17 mouse cellular contexts compared by ENCODE assay signal in the genomic region with DNA sequence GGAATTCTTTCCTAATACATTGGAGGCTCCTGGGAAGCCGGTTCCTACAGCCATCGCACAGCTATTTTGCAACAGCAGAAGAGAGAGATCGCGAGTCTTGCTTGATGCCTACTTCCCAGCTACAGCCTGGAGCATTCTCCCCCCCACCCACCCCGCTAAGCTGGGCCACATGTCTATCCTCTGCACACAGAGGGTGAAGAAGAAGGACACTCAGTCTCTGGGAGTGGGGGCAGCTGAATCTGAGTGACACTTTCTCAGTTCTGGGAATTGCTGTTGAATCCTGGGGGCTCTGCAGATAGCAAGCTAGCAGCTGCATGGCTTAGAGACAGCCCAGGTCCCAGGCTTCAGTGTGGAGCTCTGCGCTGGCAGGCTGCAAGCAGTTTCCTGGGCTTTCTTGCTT. TPM values are rescaled to one million over a fixed set of nuclear protein-coding genes. Genes with fewer than 3 reads are reported as not detected.
DNase-seq lines count a peak whose midpoint lies in the region; ATAC-seq and TF ChIP-seq lines count a peak whose summit lies in the region.
"Had no signal": no experiment of that assay in that cellular context is flagged by ENCODE, and none has a peak within 500 bp of the region (broad histone marks: within the 10 kb centered on the region; RNA-seq: fewer than 3 reads in every experiment).

No protein-coding gene starts in this region.

- TF ChIP-seq CTCF in stomach, postnatal 0 days (IDR thresholded peaks at IDR 0.05; ENCODE audit: low read depth): no peak

- no peak overlapping the region for H3K4me3 ChIP-seq in forebrain, embryonic 10.5 days
- H3K4me3 ChIP-seq in forebrain, embryonic 14.5 days (ENCODE audit: low read depth, low read length): no peak overlapping the region
- H3K4me3 ChIP-seq in kidney, embryonic 16.5 days (ENCODE audit: low read length): no peak overlapping the region
- no peak overlapping the region for H3K4me3 ChIP-seq in midbrain, embryonic 13.5 days (replicated peaks)
- H3K4me3 ChIP-seq in midbrain, embryonic 11.5 days (ENCODE audit: low read depth, low read length): no peak overlapping the region
- H3K4me3 ChIP-seq in stomach, postnatal 0 days (ENCODE audit: low read depth, low read length): no peak overlapping the region
- H3K4me3 ChIP-seq: forebrain, embryonic 15.5 days; hindbrain, embryonic 15.5 days; liver, embryonic 13.5 days had no signal

- H3K9me3 ChIP-seq in forebrain, embryonic 10.5 days: no peaks in the 10 kb centered on the region
- no peaks in the 10 kb centered on the region for H3K9me3 ChIP-seq in forebrain, embryonic 14.5 days (replicated peaks; ENCODE audit: control insufficient read depth, low read length)
- H3K9me3 ChIP-seq in kidney, embryonic 16.5 days (ENCODE audit: low read length): no peaks in the 10 kb centered on the region
- H3K9me3 ChIP-seq in midbrain, embryonic 13.5 days: no peaks in the 10 kb centered on the region
- H3K9me3 ChIP-seq in midbrain, embryonic 11.5 days (ENCODE audit: control insufficient read depth, low read length): no peaks in the 10 kb centered on the region
- H3K9me3 ChIP-seq in stomach, postnatal 0 days (ENCODE audit: control insufficient read depth, low read length): no peaks in the 10 kb centered on the region
- H3K9me3 ChIP-seq: forebrain, embryonic 15.5 days; hindbrain, embryonic 15.5 days; liver, embryonic 13.5 days had no signal

- peak overlapping the region; percentile 65 for H3K27ac ChIP-seq in forebrain, embryonic 10.5 days
- H3K27ac ChIP-seq in forebrain, embryonic 14.5 days (ENCODE audit: low read depth, low read length): no peak overlapping the region
- H3K27ac ChIP-seq in kidney, embryonic 16.5 days (ENCODE audit: low read length): peak overlapping the region; percentile 17; the same call in 1 of the 2 replicates
- peak overlapping the region; percentile 32; the same call in 1 of the 2 replicates for H3K27ac ChIP-seq in midbrain, embryonic 13.5 days
- H3K27ac ChIP-seq in midbrain, embryonic 11.5 days (ENCODE audit: low read depth, low read length): no peak overlapping the region
- H3K27ac ChIP-seq in stomach, postnatal 0 days (replicated peaks): peak overlapping the region; percentile 36; the same call in 1 of the 2 replicates
- H3K27ac ChIP-seq: forebrain, embryonic 15.5 days; hindbrain, embryonic 15.5 days; liver, embryonic 13.5 days had no signal

- TF ChIP-seq EP300 in stomach, postnatal 0 days (optimal IDR thresholded peaks at IDR 0.05): no peak

- 84% methylated on average over 6 of the region's 6 CpGs for WGBS in forebrain, embryonic 10.5 days
- 75% methylated on average over 6 of the region's 6 CpGs for WGBS in forebrain, embryonic 14.5 days
- 77% methylated on average over 6 of the region's 6 CpGs for WGBS in kidney, embryonic 16.5 days
- WGBS in midbrain, embryonic 13.5 days: 86% methylated on average over 6 of the region's 6 CpGs
- 90% methylated on average over 6 of the region's 6 CpGs for WGBS in midbrain, embryonic 11.5 days
- WGBS in stomach, postnatal 0 days: 69% methylated on average over 6 of the region's 6 CpGs

- DNase-seq in forebrain, embryonic 10.5 days (ENCODE audit: extremely low spot score, low spot score): no peak
- no peak for DNase-seq in forebrain, embryonic 14.5 days (ENCODE audit: low spot score)
- no peak for DNase-seq in kidney, adult 8-10 months
- DNase-seq in midbrain, embryonic 11.5 days (ENCODE audit: low spot score, missing footprints): no peak
- DNase-seq in stomach, postnatal 0 days (ENCODE audit: low spot score): no peak
- DNase-seq in urinary bladder, postnatal 36 days (ENCODE audit: low spot score in 2 of 2): no peak
- DNase-seq: adrenal gland, postnatal 14 days; cerebellum, adult 2 months; heart, adult 18-20 months; kidney, adult 11 months; kidney, postnatal 14 days; liver, embryonic 13.5 days; thymus, postnatal 4 days had no signal

- no peaks in the 10 kb centered on the region for H3K36me3 ChIP-seq in forebrain, embryonic 10.5 days (replicated peaks)
- H3K36me3 ChIP-seq in forebrain, embryonic 14.5 days (ENCODE audit: control insufficient read depth, insufficient read depth, low read length): no peaks in the 10 kb centered on the region
- H3K36me3 ChIP-seq in kidney, embryonic 16.5 days (ENCODE audit: insufficient read depth, low read length): no peaks in the 10 kb centered on the region
- H3K36me3 ChIP-seq in midbrain, embryonic 13.5 days: no peaks in the 10 kb centered on the region
- no peaks in the 10 kb centered on the region for H3K36me3 ChIP-seq in midbrain, embryonic 11.5 days (ENCODE audit: control insufficient read depth, insufficient read depth, low read length)
- H3K36me3 ChIP-seq in stomach, postnatal 0 days (ENCODE audit: control insufficient read depth, insufficient read depth, low read length): no peaks in the 10 kb centered on the region
- H3K36me3 ChIP-seq: forebrain, embryonic 15.5 days; hindbrain, embryonic 15.5 days; liver, embryonic 13.5 days had no signal

- no peak overlapping the region for H3K4me2 ChIP-seq in forebrain, embryonic 14.5 days (ENCODE audit: low read length)
- H3K4me2 ChIP-seq in kidney, embryonic 16.5 days (replicated peaks; ENCODE audit: low read depth, low read length): no peak overlapping the region
- no peak overlapping the region for H3K4me2 ChIP-seq in midbrain, embryonic 13.5 days (replicated peaks)
- H3K4me2 ChIP-seq in midbrain, embryonic 11.5 days: no peak overlapping the region
- no peak overlapping the region for H3K4me2 ChIP-seq in stomach, postnatal 0 days (replicated peaks; ENCODE audit: low read depth)
- H3K4me2 ChIP-seq: forebrain, embryonic 15.5 days; hindbrain, embryonic 15.5 days; liver, embryonic 13.5 days had no signal

- ATAC-seq in forebrain, embryonic 14.5 days: no peak
- no peak for ATAC-seq in kidney, embryonic 16.5 days (ENCODE audit: low FRiP score, low TSS enrichment)
- no peak for ATAC-seq in midbrain, embryonic 13.5 days
- ATAC-seq in midbrain, embryonic 11.5 days (ENCODE audit: low FRiP score): no peak
- ATAC-seq in stomach, postnatal 0 days (ENCODE audit: low FRiP score, low TSS enrichment): no peak
- ATAC-seq: forebrain, embryonic 15.5 days had no signal

- no peaks in the 10 kb centered on the region for H3K27me3 ChIP-seq in forebrain, embryonic 10.5 days (ENCODE audit: poor library complexity, severe bottlenecking)
- H3K27me3 ChIP-seq in forebrain, embryonic 14.5 days (replicated peaks; ENCODE audit: control insufficient read depth, insufficient read depth, low read length): no peaks in the 10 kb centered on the region
- no peaks in the 10 kb centered on the region for H3K27me3 ChIP-seq in kidney, embryonic 16.5 days (ENCODE audit: insufficient read depth, low read length)
- H3K27me3 ChIP-seq in midbrain, embryonic 13.5 days: no peaks in the 10 kb centered on the region
- no peaks in the 10 kb centered on the region for H3K27me3 ChIP-seq in midbrain, embryonic 11.5 days (ENCODE audit: control insufficient read depth, insufficient read depth, low read length)
- no peaks in the 10 kb centered on the region for H3K27me3 ChIP-seq in stomach, postnatal 0 days (ENCODE audit: control insufficient read depth, insufficient read depth, low read length)
- H3K27me3 ChIP-seq: forebrain, embryonic 15.5 days; hindbrain, embryonic 15.5 days had no signal

- no peak overlapping the region for H3K9ac ChIP-seq in forebrain, embryonic 14.5 days (ENCODE audit: low read length)
- no peak overlapping the region for H3K9ac ChIP-seq in kidney, embryonic 16.5 days (replicated peaks; ENCODE audit: low read length)
- no peak overlapping the region for H3K9ac ChIP-seq in midbrain, embryonic 13.5 days (replicated peaks)
- no peak overlapping the region for H3K9ac ChIP-seq in midbrain, embryonic 11.5 days (ENCODE audit: low read length)
- no peak overlapping the region for H3K9ac ChIP-seq in stomach, postnatal 0 days (ENCODE audit: low read length)
- H3K9ac ChIP-seq: forebrain, embryonic 15.5 days; hindbrain, embryonic 15.5 days; liver, embryonic 13.5 days had no signal

- H3K4me1 ChIP-seq in forebrain, embryonic 10.5 days: peaks cover 76% of the 10 kb centered on the region
- peaks cover 37% of the 10 kb centered on the region for H3K4me1 ChIP-seq in forebrain, embryonic 14.5 days (ENCODE audit: control insufficient read depth, insufficient read depth, low read length)
- H3K4me1 ChIP-seq in kidney, embryonic 16.5 days (ENCODE audit: insufficient read depth, low read length): peaks cover 36% of the 10 kb centered on the region
- H3K4me1 ChIP-seq in midbrain, embryonic 13.5 days (replicated peaks): peaks cover 45% of the 10 kb centered on the region
- H3K4me1 ChIP-seq in midbrain, embryonic 11.5 days (ENCODE audit: control insufficient read depth, insufficient read depth, low read length): peaks cover 7% of the 10 kb centered on the region
- H3K4me1 ChIP-seq in stomach, postnatal 0 days (replicated peaks; ENCODE audit: control insufficient read depth, insufficient read depth): peaks cover 9% of the 10 kb centered on the region; the same call in 1 of the 2 replicates

RNA-seq across cellular contexts. Expression of gene Pdcd4, which starts 34.1 kb away (rescaled TPM):
- 46.7 and 47.0 TPM in 2 replicates for polyA plus RNA-seq in forebrain, embryonic 10.5 days (2016; fragmentation: Nextera tagmentation; extraction: Ambion mirVana)
- polyA plus RNA-seq in forebrain, embryonic 14.5 days (2014; fragmentation: Nextera tagmentation; extraction: Ambion mirVana): 62.1 and 75.4 TPM in 2 replicates
- 106 and 122 TPM in 2 replicates for polyA plus RNA-seq in kidney, embryonic 16.5 days (2015; fragmentation: Nextera tagmentation; extraction: Ambion mirVana)
- 84.7 and 85.6 TPM in 2 replicates for polyA plus RNA-seq in midbrain, embryonic 13.5 days (2015; fragmentation: Nextera tagmentation; extraction: Ambion mirVana)
- 61.9 and 65.7 TPM in 2 replicates for polyA plus RNA-seq in midbrain, embryonic 11.5 days (2014; fragmentation: Nextera tagmentation; extraction: Ambion mirVana)
- polyA plus RNA-seq in stomach, postnatal 0 days (2015; fragmentation: Nextera tagmentation; extraction: Ambion mirVana): 204 and 217 TPM in 2 replicates

Comparison
In these comparisons a context has a peak if more than half of its experiments do, and no peak if none do; other contexts are left out.
1. H3K27ac ChIP-seq: peak in forebrain, embryonic 10.5 days (single experiment), kidney, embryonic 16.5 days (single experiment), midbrain, embryonic 13.5 days (single experiment) and stomach, postnatal 0 days (single experiment); none in forebrain, embryonic 14.5 days (single experiment) and midbrain, embryonic 11.5 days (single experiment).